Mouse (Mus musculus) liver, embryonic 13.5 days (tissue): ENCODE results near the gene Nop56. TPM values are rescaled to one million over a fixed set of nuclear protein-coding genes. Genes with fewer than 3 reads are reported as not detected.

Source experiments
- ATAC-seq: fragments of 200-750 bp; cut with Nextera tagmentation; 2 replicates; pipeline ENCODE4 v1.8.0; 2017; ENCODE audit warnings: low read depth, mild to moderate bottlenecking, moderate number of reproducible peaks, moderate library complexity
- DNase-seq: peaks from one replicate; pipeline ENCODE4 v3.0.0; 2022
- H3K27ac ChIP-seq: fragments of 300-500 bp; sonication (generic); 2 replicates; pipeline ENCODE4 v1.5.1; 2015; ENCODE audit warnings: moderate library complexity, mild to moderate bottlenecking, inconsistent platforms
- H3K27me3 ChIP-seq: fragments of 300-500 bp; sonication (generic); 2 replicates; pipeline ENCODE4 v1.6.1; 2015; ENCODE audit warnings: mild to moderate bottlenecking, inconsistent platforms
- H3K36me3 ChIP-seq: fragments of 300-500 bp; sonication (generic); 2 replicates; pipeline ENCODE4 v1.6.1; 2015; ENCODE audit warnings: mild to moderate bottlenecking, inconsistent platforms
- H3K4me1 ChIP-seq: fragments of 300-500 bp; sonication (generic); replicated peaks from 2 replicates; pipeline ENCODE4 v1.6.1; 2015; ENCODE audit warnings: inconsistent platforms
- H3K4me2 ChIP-seq: fragments of 300-500 bp; sonication (generic); 2 replicates; pipeline ENCODE4 v1.6.1; 2015; ENCODE audit warnings: inconsistent platforms, mild to moderate bottlenecking, moderate library complexity
- H3K4me3 ChIP-seq: fragments of 300-500 bp; sonication (generic); replicated peaks from 2 replicates; pipeline ENCODE4 v1.5.1; 2015; ENCODE audit warnings: mild to moderate bottlenecking, inconsistent platforms
- H3K9ac ChIP-seq: fragments of 300-500 bp; sonication (generic); 2 replicates; pipeline ENCODE4 v1.6.1; 2015; ENCODE audit warnings: mild to moderate bottlenecking, inconsistent platforms
- H3K9me3 ChIP-seq: fragments of 300-500 bp; sonication (generic); replicated peaks from 2 replicates; pipeline ENCODE4 v1.6.1; 2016; ENCODE audit warnings: inconsistent platforms
- WGBS: fragments of 180-500 bp; shearing (Covaris S2); methylation state at CpG from one replicate; pipeline ENCODE4 v1.1.7; 2015; ENCODE audit not compliant: insufficient replicate concordance; 5-methylcytosine and 5-hydroxymethylcytosine counted together
- polyA plus RNA-seq: library from polyadenylated mRNA; unstranded; fragments of >200 nt; fragmentation: Nextera tagmentation; extraction: Ambion mirVana; gene quantifications from 2 replicates; pipeline ENCODE4 v1.2.1, GENCODE M21; 2015

Nop56 gene
- polyA plus RNA-seq, 1 experiment from 2014 or later, result 271 TPM

GRCm38 (mm10) chr2:130295331-130296133 lies 21.3 kb downstream of the Nop56 start:
- H3K27ac ChIP-seq, result no peak overlapping the region
- H3K9me3 ChIP-seq, result no peaks in the 10 kb centered on the region
- 2% methylated on average over 91 of the region's 99 CpGs for WGBS
- DNase-seq, result no peak
- H3K4me2 ChIP-seq, result peak overlapping the region; percentile 68
- peaks cover 91% of the 10 kb centered on the region for H3K27me3 ChIP-seq
- peak overlapping the region; percentile 59 for H3K4me3 ChIP-seq
- no peaks in the 10 kb centered on the region for H3K36me3 ChIP-seq
- peaks cover 10% of the 10 kb centered on the region; the same call in 1 of the 2 replicates for H3K4me1 ChIP-seq
- no peak for ATAC-seq
- H3K9ac ChIP-seq, result peak overlapping the region; percentile 33; the same call in 1 of the 2 replicates

GRCm38 (mm10) chr2:130296134-130296745 lies 22.0 kb downstream of the Nop56 start:
- Histone ChIP-seq H3K36me3 (no peaks in the 10 kb centered on the region), H3K9ac (no peak overlapping the region), H3K27ac (no peak overlapping the region), H3K4me2 (peak overlapping the region; percentile 68), H3K4me1 (peaks cover 10% of the 10 kb centered on the region; the same call in 1 of the 2 replicates), H3K9me3 (no peaks in the 10 kb centered on the region), H3K4me3 (peak overlapping the region; percentile 59), H3K27me3 (peaks cover 87% of the 10 kb centered on the region)
- 7% methylated on average over 20 of the region's 20 CpGs for WGBS
- DNase-seq (no peak), ATAC-seq (no peak)

- H3K27me3 ChIP-seq, result peaks cover 80% of the 10 kb centered on the region
- H3K9me3 ChIP-seq, result no peaks in the 10 kb centered on the region
- H3K4me3 ChIP-seq, result no peak overlapping the region
- H3K4me1 ChIP-seq, result peaks cover 10% of the 10 kb centered on the region; the same call in 1 of the 2 replicates
- 55% methylated on average over 9 of the region's 9 CpGs for WGBS
- DNase-seq (no peak), ATAC-seq (no peak)
- no peak overlapping the region for H3K9ac ChIP-seq
- H3K27ac ChIP-seq, result no peak overlapping the region
- no peaks in the 10 kb centered on the region for H3K36me3 ChIP-seq
- no peak overlapping the region for H3K4me2 ChIP-seq
These were observed 23.4 kb downstream of the Nop56 start for GRCm38 (mm10) chr2:130297580-130297979.

- Histone ChIP-seq H3K4me2 (no peak overlapping the region), H3K9ac (no peak overlapping the region), H3K27ac (no peak overlapping the region), H3K9me3 (no peaks in the 10 kb centered on the region), H3K4me3 (no peak overlapping the region), H3K4me1 (no peaks in the 10 kb centered on the region), H3K36me3 (no peaks in the 10 kb centered on the region), H3K27me3 (peaks cover 27% of the 10 kb centered on the region)
- WGBS, result 57% methylated on average over 4 of the region's 4 CpGs
- no peak for DNase-seq
- ATAC-seq, result no peak
These were observed 28.8 kb downstream of the Nop56 start for GRCm38 (mm10) chr2:130303014-130303413.

GRCm38 (mm10) chr2:130327057-130327456 lies 52.8 kb downstream of the Nop56 start:
- ATAC-seq, result no peak
- Histone ChIP-seq H3K27me3 (no peaks in the 10 kb centered on the region), H3K9me3 (no peaks in the 10 kb centered on the region), H3K36me3 (no peaks in the 10 kb centered on the region), H3K4me3 (no peak overlapping the region), H3K9ac (no peak overlapping the region), H3K4me2 (no peak overlapping the region), H3K4me1 (no peaks in the 10 kb centered on the region), H3K27ac (no peak overlapping the region)
- no peak for DNase-seq
- WGBS, result 12% methylated on average over 1 of the region's 1 CpGs

Other genes with a start within 250 kb of the Nop56 start
- not detected in 2 replicates for gene Tgm6, start 162.0 kb upstream of the Nop56 start, polyA plus RNA-seq
- gene Snrpb, start 95.0 kb upstream of the Nop56 start, polyA plus RNA-seq, result 386 and 388 TPM in 2 replicates
- gene Tmc2, start 79.2 kb upstream of the Nop56 start, polyA plus RNA-seq, result not detected in 2 replicates
- 117 and 120 TPM in 2 replicates for gene Idh3b, start 10.1 kb downstream of the Nop56 start, polyA plus RNA-seq
- 0.03 and 0.10 TPM in 2 replicates for gene Ebf4, start 20.7 kb downstream of the Nop56 start, polyA plus RNA-seq
- gene Cpxm1, start 123.1 kb downstream of the Nop56 start, polyA plus RNA-seq, result 5.3 and 7.2 TPM in 2 replicates
- not detected in 2 replicates for gene Gm28372, start 130.8 kb downstream of the Nop56 start, polyA plus RNA-seq
- gene 1700020A23Rik, start 130.8 kb downstream of the Nop56 start, polyA plus RNA-seq, result not detected in 2 replicates
- not detected in 2 replicates for gene Tmem239, start 132.0 kb downstream of the Nop56 start, polyA plus RNA-seq
- gene Vps16, start 149.9 kb downstream of the Nop56 start, polyA plus RNA-seq, result 46.0 and 47.3 TPM in 2 replicates
- gene Pced1a, start 150.3 kb downstream of the Nop56 start, polyA plus RNA-seq, result 3.5 and 3.8 TPM in 2 replicates
- 29.9 and 34.8 TPM in 2 replicates for gene Ptpra, start 175.8 kb downstream of the Nop56 start, polyA plus RNA-seq